Mouse (Mus musculus) liver, postnatal 0 days (tissue): ENCODE data around the gene Slc9a7. TPM values are rescaled to one million over a fixed set of nuclear protein-coding genes. Genes with fewer than 3 reads are reported as not detected.

Experiments used
- ATAC-seq: fragments of 200-750 bp; cut with Nextera tagmentation; 2 replicates; pipeline ENCODE4 v1.8.0; 2017; ENCODE audit warnings: mild to moderate bottlenecking, moderate library complexity
- DNase-seq: peaks from one replicate; pipeline ENCODE4 v3.0.0-alpha.2; 2016
- H3K27ac ChIP-seq: fragments of 300-500 bp; sonication (generic); 2 replicates; pipeline ENCODE4 v1.5.1; 2014; ENCODE audit warnings: antibody characterized with exemption, moderate library complexity, mild to moderate bottlenecking, low read depth
- H3K27me3 ChIP-seq: fragments of 300-500 bp; sonication (generic); 2 replicates; pipeline ENCODE4 v1.6.1; 2014; ENCODE audit warnings: low read length, control low read depth, mixed read lengths; ENCODE audit not compliant: insufficient read depth
- H3K36me3 ChIP-seq: fragments of 300-500 bp; sonication (generic); replicated peaks from 2 replicates; pipeline ENCODE4 v1.6.1; 2014; ENCODE audit warnings: mild to moderate bottlenecking, control low read depth, low read length, moderate library complexity, mixed read lengths; ENCODE audit not compliant: insufficient read depth
- H3K4me1 ChIP-seq: fragments of 300-500 bp; sonication (generic); 2 replicates; pipeline ENCODE4 v1.6.1; 2014; ENCODE audit warnings: antibody characterized with exemption, mild to moderate bottlenecking, control low read depth; ENCODE audit not compliant: insufficient read depth
- H3K4me2 ChIP-seq: fragments of 300-500 bp; sonication (generic); 2 replicates; pipeline ENCODE4 v1.6.1; 2014; ENCODE audit warnings: low read depth, mild to moderate bottlenecking, low read length, moderate library complexity, mixed read lengths
- H3K4me3 ChIP-seq: fragments of 300-500 bp; sonication (generic); 2 replicates; pipeline ENCODE4 v1.5.1; 2014; ENCODE audit warnings: low read depth, low read length
- H3K9ac ChIP-seq: fragments of 300-500 bp; sonication (generic); replicated peaks from 2 replicates; pipeline ENCODE4 v1.6.1; 2014; ENCODE audit warnings: mild to moderate bottlenecking, moderate library complexity
- H3K9me3 ChIP-seq: fragments of 300-500 bp; sonication (generic); 2 replicates; pipeline ENCODE4 v1.6.1; 2016; ENCODE audit warnings: mild to moderate bottlenecking, control low read depth, low read length, mixed read lengths
- CTCF ChIP-seq: sonication (generic); IDR thresholded peaks from 2 replicates; pipeline ENCODE4 v1.5.1; 2016; ENCODE audit warnings: antibody characterized with exemption, low read depth
- EP300 ChIP-seq: IDR thresholded peaks from 2 replicates; pipeline ENCODE4 v1.6.1; 2016; ENCODE audit warnings: antibody characterized with exemption, low read depth, mild to moderate bottlenecking
- WGBS: fragments of 180-500 bp; shearing (Covaris S2); extraction: QIAGEN DNeasy Blood & Tissue Kit; methylation state at CpG from one replicate; pipeline ENCODE4 v1.1.7; 2014; ENCODE audit not compliant: insufficient replicate concordance; 5-methylcytosine and 5-hydroxymethylcytosine counted together
- polyA plus RNA-seq: library from polyadenylated mRNA; unstranded; fragments of >200 nt; fragmentation: Nextera tagmentation; extraction: Ambion mirVana; gene quantifications from 2 replicates; pipeline ENCODE4 v1.2.1, GENCODE M21; 2015

Gene Slc9a7
- polyA plus RNA-seq, 1 experiment from 2014 or later = 0.40 TPM

DNA sequence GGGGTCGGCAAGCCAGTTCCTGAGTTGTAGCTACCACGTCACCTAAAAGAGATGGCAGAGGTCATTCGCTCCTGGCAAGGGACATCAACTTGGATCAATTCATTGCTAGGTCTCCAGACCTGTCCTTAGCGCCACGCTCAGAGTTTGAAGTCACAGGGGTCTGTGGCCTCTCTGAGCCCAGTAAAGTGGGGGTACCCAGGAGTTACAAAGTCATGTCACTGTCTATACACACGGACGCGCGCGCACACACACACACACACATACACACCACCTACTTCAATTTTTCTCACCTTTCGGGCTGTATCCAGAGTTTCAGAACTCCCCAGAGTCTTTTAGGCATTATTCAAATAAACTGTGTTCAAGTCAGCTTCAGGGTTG lies 422 bp upstream of the Slc9a7 start:
- WGBS = 41% methylated on average over 11 of the region's 11 CpGs

DNA sequence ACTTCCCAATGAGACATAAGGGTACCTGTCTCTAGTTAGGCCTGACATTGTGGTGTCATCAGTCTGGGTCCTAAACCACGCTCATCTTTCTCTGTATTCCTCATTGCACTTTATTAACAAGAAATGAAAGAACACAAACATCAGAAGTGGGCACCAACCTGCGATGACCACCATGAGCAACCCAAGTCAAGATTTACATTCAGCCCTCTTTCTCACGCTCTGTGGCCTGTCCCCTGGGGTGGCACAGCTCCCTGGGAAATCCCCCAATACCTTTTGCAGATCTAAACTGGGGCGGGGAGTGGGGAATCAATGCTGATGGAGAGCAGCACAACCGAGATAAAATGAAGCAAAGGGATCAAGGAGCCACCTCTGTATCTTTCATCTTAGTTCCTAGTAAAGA lies 892 bp downstream of the Slc9a7 start:
- WGBS = 27% methylated on average over 5 of the region's 5 CpGs
- Histone ChIP-seq H3K9ac (no peak overlapping the region), H3K4me2 (peak overlapping the region; percentile 73), H3K9me3 (no peaks in the 10 kb centered on the region), H3K36me3 (no peaks in the 10 kb centered on the region), H3K4me1 (no peaks in the 10 kb centered on the region), H3K27ac (no peak overlapping the region), H3K27me3 (no peaks in the 10 kb centered on the region; the same call in 1 of the 2 replicates), H3K4me3 (peak overlapping the region; percentile 56)
- DNase-seq = no peak
- no peak for ATAC-seq
- no peak for TF ChIP-seq CTCF
- TF ChIP-seq EP300 = no peak

More for the DNA sequence above, 422 bp upstream of the Slc9a7 start:
- Histone ChIP-seq H3K4me2 (peak overlapping the region; percentile 73), H3K9me3 (no peaks in the 10 kb centered on the region), H3K27ac (no peak overlapping the region), H3K36me3 (no peaks in the 10 kb centered on the region), H3K4me1 (no peaks in the 10 kb centered on the region), H3K4me3 (peak overlapping the region; percentile 56), H3K27me3 (no peaks in the 10 kb centered on the region; the same call in 1 of the 2 replicates), H3K9ac (no peak overlapping the region)
- DNase-seq (no peak), ATAC-seq (no peak)
- no peak for TF ChIP-seq CTCF

DNA sequence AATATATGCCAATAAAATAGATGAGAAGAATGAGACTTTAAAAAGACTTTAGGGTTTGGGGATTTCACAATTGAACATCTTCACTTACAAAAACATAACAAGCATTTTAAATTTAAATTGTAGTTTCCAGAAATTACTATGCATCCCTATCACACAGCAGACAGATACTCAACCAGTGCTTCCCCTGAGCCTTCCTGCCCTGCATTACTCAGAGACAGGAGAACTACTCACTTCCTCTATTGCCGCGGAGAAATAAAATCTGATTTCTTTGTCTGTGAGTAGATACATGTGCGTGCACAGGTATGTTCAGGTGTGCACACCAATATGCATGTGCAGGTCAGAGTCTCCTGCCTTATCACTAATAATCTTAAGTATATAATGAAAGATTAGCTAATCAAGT lies 2.9 kb downstream of the Slc9a7 start:
- Histone ChIP-seq H3K36me3 (no peaks in the 10 kb centered on the region), H3K4me3 (no peak overlapping the region), H3K4me1 (no peaks in the 10 kb centered on the region), H3K27ac (no peak overlapping the region), H3K9ac (no peak overlapping the region), H3K4me2 (no peak overlapping the region), H3K27me3 (no peaks in the 10 kb centered on the region; the same call in 1 of the 2 replicates), H3K9me3 (no peaks in the 10 kb centered on the region)
- DNase-seq (no peak), ATAC-seq (no peak)
- 40% methylated on average over 3 of the region's 3 CpGs for WGBS
- TF ChIP-seq EP300 (no peak), CTCF (no peak)

DNA sequence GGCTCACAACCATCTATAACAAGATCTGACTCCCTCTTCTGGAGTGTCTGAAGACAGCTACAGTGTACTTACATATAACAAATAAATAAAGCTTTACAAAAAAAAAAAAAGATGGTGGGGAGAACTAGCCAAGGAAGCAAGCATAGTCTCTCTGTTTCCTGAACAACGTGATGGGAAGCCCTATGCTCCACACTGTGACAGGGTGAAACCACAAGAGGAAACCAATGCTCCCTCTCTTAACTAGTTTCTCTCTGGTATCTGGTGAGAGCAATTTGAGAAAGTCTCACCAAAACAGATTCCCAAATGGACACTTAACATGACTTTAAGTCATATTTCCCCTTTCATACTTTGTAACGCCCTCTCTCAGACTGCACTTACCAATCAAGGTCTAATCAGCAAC lies 5.4 kb downstream of the Slc9a7 start:
- WGBS = 32% methylated on average over 2 of the region's 2 CpGs
- Histone ChIP-seq H3K9me3 (no peaks in the 10 kb centered on the region), H3K27me3 (no peaks in the 10 kb centered on the region), H3K27ac (no peak overlapping the region), H3K36me3 (no peaks in the 10 kb centered on the region), H3K4me2 (no peak overlapping the region), H3K9ac (no peak overlapping the region), H3K4me1 (no peaks in the 10 kb centered on the region), H3K4me3 (no peak overlapping the region)
- no peak for TF ChIP-seq CTCF
- ATAC-seq (no peak), DNase-seq (no peak)

DNA sequence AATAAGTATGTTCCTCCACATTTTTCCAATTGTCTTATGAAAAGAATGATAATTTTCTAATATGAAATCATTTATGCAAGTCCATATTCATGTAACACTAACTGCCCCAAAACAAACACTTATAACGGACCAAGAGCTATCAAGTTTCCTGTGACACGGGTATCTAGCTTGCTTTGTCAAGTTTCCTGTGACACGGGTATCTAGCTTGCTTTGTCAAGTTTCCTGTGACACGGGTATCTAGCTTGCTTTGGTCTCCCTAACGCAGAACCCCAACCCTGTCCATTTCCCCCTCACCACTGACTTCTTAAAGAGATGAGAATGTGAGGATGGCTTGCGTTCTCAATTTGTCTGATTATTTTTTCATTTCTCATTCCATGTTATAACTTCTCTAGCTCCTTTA lies 12.2 kb downstream of the Slc9a7 start:
- WGBS = 42% methylated on average over 6 of the region's 6 CpGs
- Histone ChIP-seq H3K9ac (no peak overlapping the region), H3K9me3 (no peaks in the 10 kb centered on the region), H3K36me3 (no peaks in the 10 kb centered on the region), H3K4me2 (no peak overlapping the region), H3K4me1 (no peaks in the 10 kb centered on the region), H3K4me3 (no peak overlapping the region), H3K27ac (no peak overlapping the region), H3K27me3 (no peaks in the 10 kb centered on the region)
- DNase-seq = no peak
- ATAC-seq = no peak
- no peak for TF ChIP-seq CTCF
- TF ChIP-seq EP300 = no peak

DNA sequence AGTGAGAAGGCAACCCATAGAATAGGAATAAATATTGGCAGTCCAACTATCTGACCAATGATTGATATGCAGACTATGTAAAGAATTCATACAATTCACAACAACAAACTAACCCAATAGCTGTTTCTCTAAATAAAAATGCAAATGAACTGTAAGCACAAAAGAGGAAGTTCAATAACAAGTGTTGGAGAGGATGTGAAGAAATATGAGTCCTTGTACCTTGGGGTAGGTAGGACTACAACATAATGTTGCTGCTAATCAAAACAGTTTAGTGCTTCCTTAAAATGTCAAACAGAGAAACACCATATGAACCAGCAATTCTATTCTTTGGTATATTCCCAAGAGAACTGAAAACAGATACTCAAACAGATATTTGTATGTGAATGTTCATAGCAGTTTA lies 17.8 kb downstream of the Slc9a7 start:
- Histone ChIP-seq H3K36me3 (no peaks in the 10 kb centered on the region), H3K9ac (no peak overlapping the region), H3K4me1 (no peaks in the 10 kb centered on the region), H3K27me3 (no peaks in the 10 kb centered on the region), H3K27ac (no peak overlapping the region), H3K4me3 (no peak overlapping the region), H3K9me3 (no peaks in the 10 kb centered on the region), H3K4me2 (no peak overlapping the region)
- ATAC-seq (no peak), DNase-seq (no peak)
- TF ChIP-seq EP300 = no peak
- TF ChIP-seq CTCF = no peak

DNA sequence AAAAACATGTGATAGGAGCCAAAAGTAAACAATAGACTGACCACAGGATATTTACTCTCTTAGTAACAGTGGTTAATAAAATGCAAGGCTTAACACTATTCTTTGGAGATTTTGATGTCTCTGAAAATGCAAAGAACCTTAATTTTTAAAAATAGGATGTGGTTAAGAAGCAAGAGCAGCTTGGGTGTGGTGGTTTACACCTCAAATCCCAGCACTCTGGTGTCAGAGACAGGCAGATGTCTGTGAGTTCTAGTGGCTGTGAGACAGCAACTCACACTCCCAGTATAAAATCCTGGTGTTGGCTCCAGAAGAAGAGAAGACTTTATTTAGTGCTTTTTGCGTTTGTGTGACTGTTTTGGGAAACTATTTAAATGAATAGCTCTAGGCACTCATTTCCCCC lies 19.6 kb downstream of the Slc9a7 start:
- H3K27ac ChIP-seq = no peak overlapping the region
- H3K9ac ChIP-seq = no peak overlapping the region
- H3K4me1 ChIP-seq = no peaks in the 10 kb centered on the region
- ATAC-seq (no peak), DNase-seq (no peak)
- 38% methylated on average over 1 of the region's 1 CpGs for WGBS
- H3K4me3 ChIP-seq = no peak overlapping the region
- TF ChIP-seq CTCF = no peak
- no peak for TF ChIP-seq EP300
- no peaks in the 10 kb centered on the region for H3K27me3 ChIP-seq
- no peak overlapping the region for H3K4me2 ChIP-seq
- no peaks in the 10 kb centered on the region for H3K9me3 ChIP-seq
- no peaks in the 10 kb centered on the region for H3K36me3 ChIP-seq
